Mouse (Mus musculus) erythroblast, adult 5-6 weeks (primary cell): Measurements from ENCODE around the gene Kdm6b. TPM values are rescaled to one million over a fixed set of nuclear protein-coding genes. Genes with fewer than 3 reads are reported as not detected.

Experiments used
- ATAC-seq: replicated peaks from 2 replicates; pipeline ENCODE4 v1.8.0; 2016; ENCODE audit warnings: moderate number of reproducible peaks, mild to moderate bottlenecking, moderate TSS enrichment, inconsistent platforms; ENCODE audit not compliant: poor library complexity, low FRiP score, severe bottlenecking
- total RNA-seq, 2 experiments: library from RNA; stranded (forward) in 1 of 2; stranded (reverse) in 1 of 2; fragments of 150-400 nt in 1 of 2; fragments of 200-764, 138-1000 nt in 1 of 2; gene quantifications; 2 replicates each; pipeline versions ENCODE4 v1.2.3 to v1.2.4; 2015 to 2017; ENCODE audit warnings: low replicate concordance in 2 of 2

Kdm6b gene
- total RNA-seq, 2 experiments from 2014 or later, result 1.5 to 5.8 TPM

- peak; percentile 87 for ATAC-seq
These were observed 17.7 kb downstream of the Kdm6b start for GRCm38 (mm10) chr11:69395634-69396373.

GRCm38 (mm10) chr11:69395235-69395633, 18.2 kb downstream of the Kdm6b start, which contains the start of the genes Naa38 and Cyb5d1:
TSS of gene Naa38 (plus strand) at chr11:69395487.
TSS of gene Cyb5d1 (minus strand) at chr11:69395631.
- peak; percentile 80 for ATAC-seq

GRCm38 (mm10) chr11:69394591-69395167, 18.8 kb downstream of the Kdm6b start:
- ATAC-seq, result peak; percentile 5

GRCm38 (mm10) chr11:69390400-69391034, 23.0 kb downstream of the Kdm6b start:
- ATAC-seq, result 0 out of 2 replicates have a peak, but pooled peaks have one; percentile 52

- ATAC-seq, result no peak
These were observed 23.7 kb downstream of the Kdm6b start for GRCm38 (mm10) chr11:69389531-69390399.

GRCm38 (mm10) chr11:69388680-69389079, 24.8 kb downstream of the Kdm6b start:
- ATAC-seq, result no peak

GRCm38 (mm10) chr11:69386758-69387157, 26.7 kb downstream of the Kdm6b start:
- ATAC-seq, result no peak

GRCm38 (mm10) chr11:69384979-69385378, 28.5 kb downstream of the Kdm6b start:
- no peak for ATAC-seq

- no peak for ATAC-seq
These were observed 30.9 kb downstream of the Kdm6b start for GRCm38 (mm10) chr11:69382478-69383105.

- no peak for ATAC-seq
These were observed 32.1 kb downstream of the Kdm6b start for GRCm38 (mm10) chr11:69381356-69381755.

GRCm38 (mm10) chr11:69379600-69379999, 33.9 kb downstream of the Kdm6b start:
- no peak for ATAC-seq

GRCm38 (mm10) chr11:69377766-69378165, 35.7 kb downstream of the Kdm6b start:
- no peak for ATAC-seq

GRCm38 (mm10) chr11:69375646-69376045, 37.8 kb downstream of the Kdm6b start:
- ATAC-seq, result no peak

- ATAC-seq, result peak; percentile 87
These were observed 40.1 kb downstream of the Kdm6b start for GRCm38 (mm10) chr11:69373223-69373965.

GRCm38 (mm10) chr11:69372780-69373170, 40.7 kb downstream of the Kdm6b start:
- peak; percentile 35 for ATAC-seq

GRCm38 (mm10) chr11:69372056-69372779, 41.3 kb downstream of the Kdm6b start:
- ATAC-seq, result peak; percentile 48

- no peak for ATAC-seq
These were observed 41.9 kb downstream of the Kdm6b start for GRCm38 (mm10) chr11:69371601-69372000.

GRCm38 (mm10) chr11:69370817-69371215, 42.7 kb downstream of the Kdm6b start:
- no peak for ATAC-seq
